Mouse (Mus musculus) forebrain, embryonic 12.5 days (tissue): ENCODE measurements around the gene Insl6. TPM values are rescaled to one million over a fixed set of nuclear protein-coding genes. Genes with fewer than 3 reads are reported as not detected.

Experiments used
- polyA plus RNA-seq: library from polyadenylated mRNA; unstranded; fragments of >200 nt; fragmentation: Nextera tagmentation; extraction: Ambion mirVana; gene quantifications from 2 replicates; pipeline ENCODE4 v1.2.1, GENCODE M21; 2016

The Insl6 gene
- polyA plus RNA-seq, 1 experiment from 2014 or later = 5.3 TPM

Other genes starting within 250 kb of the Insl6 start
- gene Rcl1, start 224.0 kb downstream of the Insl6 start, polyA plus RNA-seq = 42.1 and 43.8 TPM in 2 replicates
- 16.1 and 16.6 TPM in 2 replicates for gene Jak2, start 73.5 kb downstream of the Insl6 start, polyA plus RNA-seq
- 1.00 and 1.4 TPM in 2 replicates for gene Rln1, start 9.3 kb upstream of the Insl6 start, polyA plus RNA-seq
- 75.9 and 80.5 TPM in 2 replicates for gene Plgrkt, start 42.0 kb upstream of the Insl6 start, polyA plus RNA-seq
- 0.36 and 0.82 TPM in 2 replicates for gene Cd274, start 42.1 kb upstream of the Insl6 start, polyA plus RNA-seq
- gene Pdcd1lg2, start 85.6 kb upstream of the Insl6 start, polyA plus RNA-seq = 0.14 TPM in 1 of 2 replicates, not detected in the other
- gene Ric1, start 196.9 kb upstream of the Insl6 start, polyA plus RNA-seq = 11.7 and 12.1 TPM in 2 replicates